Mouse (Mus musculus): ENCODE results near the gene Bpi.

Bpi gene

GRCm38 (mm10) chr2:158242170-158242896, 15.6 kb upstream of the Bpi start:
- no peak for DNase-seq (ENCODE audit: low read depth)

- no peak for DNase-seq (ENCODE audit: low read depth)
Measured at GRCm38 (mm10) chr2:158243129-158243870, 14.6 kb upstream of the Bpi start.

DNA sequence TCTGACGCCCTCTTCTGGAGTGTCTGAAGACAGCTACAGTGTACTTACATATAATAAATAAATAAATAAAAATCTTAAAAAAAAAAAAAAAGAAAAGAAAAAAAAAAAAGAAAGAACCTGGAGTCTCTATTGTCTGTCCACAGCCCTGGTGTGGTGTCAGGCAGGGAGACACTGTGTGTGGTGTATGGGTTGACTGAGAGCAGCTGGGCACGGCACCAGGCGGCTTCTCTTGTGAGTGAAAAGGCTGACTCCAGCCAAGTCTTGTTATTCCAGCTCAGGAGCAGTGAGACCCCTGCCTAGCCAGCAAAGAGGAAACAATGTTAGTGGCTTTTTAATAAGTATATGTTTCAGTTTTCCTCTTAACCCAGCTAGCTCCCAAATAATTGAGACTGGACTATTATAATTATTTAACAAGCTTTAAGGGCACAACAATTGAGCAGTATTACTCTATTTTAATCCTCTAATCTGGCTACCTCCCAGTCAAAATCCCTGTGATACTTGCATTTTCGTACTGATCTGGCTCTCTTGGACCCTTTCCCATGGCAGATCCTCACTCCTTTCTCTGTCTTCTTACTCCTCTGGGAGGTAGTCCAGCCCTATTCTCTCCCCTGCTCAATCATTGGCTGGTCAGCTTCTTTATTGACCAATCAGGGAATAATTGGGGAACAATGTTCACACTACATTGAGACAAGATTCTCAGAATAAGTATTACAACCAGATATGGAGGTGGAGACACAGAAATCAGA, 12.6 kb upstream of the Bpi start:
- no peak for DNase-seq (ENCODE audit: low read depth)

- DNase-seq (ENCODE audit: low read depth) = no peak
Measured at GRCm38 (mm10) chr2:158247852-158248251, 10.0 kb upstream of the Bpi start.

- DNase-seq (ENCODE audit: low read depth) = peak; percentile 31
Measured at GRCm38 (mm10) chr2:158248318-158248717, 9.6 kb upstream of the Bpi start.

DNA sequence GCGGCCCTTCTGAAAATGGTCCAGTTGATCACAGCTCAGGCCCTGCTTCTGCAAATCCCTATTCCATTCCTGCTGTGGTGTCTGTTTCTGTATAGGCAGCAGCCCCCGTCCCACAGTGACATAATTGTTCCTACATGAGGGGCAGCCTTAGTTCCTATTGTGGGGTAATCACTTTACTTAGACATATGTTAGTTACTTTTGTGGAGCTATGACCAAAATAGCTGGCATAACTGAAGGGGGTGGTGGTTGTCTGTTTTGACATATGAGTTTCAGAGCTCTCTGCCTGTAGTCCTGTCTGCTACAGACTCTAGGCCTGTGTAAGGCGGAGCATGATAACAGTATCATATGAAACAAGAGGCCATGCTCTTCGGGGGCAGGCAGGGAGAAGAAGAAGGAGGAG, 7.3 kb upstream of the Bpi start:
- DNase-seq (ENCODE audit: low read depth) = no peak

DNA sequence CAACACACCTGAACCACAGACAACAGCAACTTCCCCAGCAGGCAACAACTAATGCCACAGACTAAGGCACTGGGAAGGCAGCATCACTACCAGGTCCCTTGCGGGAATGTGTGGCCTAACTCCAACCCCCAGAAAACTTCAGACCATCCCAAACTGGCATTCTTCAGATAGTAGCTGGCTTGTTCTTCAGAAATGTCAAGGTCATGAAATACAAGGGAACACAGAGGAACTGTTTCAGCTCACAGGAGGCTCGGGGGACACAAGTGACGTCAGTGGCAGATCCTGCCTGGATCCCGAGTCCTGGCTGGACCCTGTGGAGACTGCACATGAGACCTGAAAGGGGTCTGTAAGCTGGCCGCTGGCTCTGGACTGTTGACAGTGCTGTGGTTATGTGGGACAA, 4.1 kb upstream of the Bpi start:
- no peak for DNase-seq (ENCODE audit: low read depth)

DNA sequence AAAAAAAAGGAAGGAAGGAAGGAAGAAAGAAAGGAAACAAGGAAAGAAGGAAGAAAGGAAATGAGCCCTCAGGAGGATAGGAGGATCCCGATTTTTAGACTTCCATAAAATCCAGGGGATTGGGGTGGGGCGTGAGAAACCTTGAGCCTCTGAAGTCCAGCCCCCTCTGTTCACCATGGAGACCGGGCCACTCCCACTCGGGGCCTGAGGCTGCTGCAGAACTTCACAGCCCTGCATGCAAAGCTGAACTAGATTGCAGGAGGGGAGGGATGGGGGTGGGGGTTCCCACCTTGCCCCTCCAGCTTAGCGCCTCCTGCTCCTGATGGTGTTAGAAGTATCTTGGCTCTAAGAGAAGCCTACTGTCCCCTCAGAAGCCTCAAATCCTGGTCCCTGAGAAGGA, 1.0 kb upstream of the Bpi start:
- DNase-seq (ENCODE audit: low read depth) = no peak

DNA sequence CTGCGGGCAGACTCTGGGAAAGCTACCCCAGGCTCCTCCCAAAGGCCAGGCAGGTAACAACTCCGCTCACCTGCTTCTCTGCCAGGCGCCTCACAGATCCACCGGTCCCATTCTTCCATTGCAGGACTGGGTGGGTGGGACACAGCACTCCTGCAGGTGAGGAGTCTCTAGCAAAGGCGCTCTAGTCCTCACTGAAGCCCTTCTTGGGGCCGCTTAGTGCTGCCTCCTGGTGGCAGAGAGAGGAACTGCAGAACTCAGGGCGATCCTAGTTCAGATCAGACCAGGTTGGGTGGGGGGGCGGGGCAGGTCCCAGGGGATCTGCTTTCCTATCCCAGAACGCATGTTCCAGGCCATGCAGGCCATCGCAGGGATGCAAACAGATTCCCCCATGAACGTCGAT, 887 bp downstream of the Bpi start:
- DNase-seq (ENCODE audit: low read depth) = peak; percentile 61

DNA sequence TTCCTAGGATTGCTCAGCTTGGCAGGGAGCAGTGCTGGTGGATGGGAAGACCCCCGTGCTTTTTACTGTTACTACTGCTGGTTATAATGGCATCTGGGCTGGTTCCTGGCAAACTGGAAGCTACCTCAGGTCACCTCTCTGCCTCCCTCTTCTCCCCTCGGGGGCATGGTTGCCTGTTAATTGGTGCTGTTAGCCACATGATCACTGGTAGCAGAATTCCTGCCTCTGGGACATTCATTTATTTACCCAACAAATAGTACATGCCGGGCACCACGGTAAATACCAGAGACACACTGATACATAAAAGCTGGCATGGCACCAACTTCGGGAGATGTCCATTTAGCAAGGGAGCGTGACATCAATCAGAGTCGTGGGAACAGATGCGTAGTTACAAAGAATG, 1.6 kb downstream of the Bpi start:
- DNase-seq (ENCODE audit: low read depth) = no peak

GRCm38 (mm10) chr2:158264877-158265276, 7.0 kb downstream of the Bpi start:
- no peak for DNase-seq (ENCODE audit: low read depth)

DNA sequence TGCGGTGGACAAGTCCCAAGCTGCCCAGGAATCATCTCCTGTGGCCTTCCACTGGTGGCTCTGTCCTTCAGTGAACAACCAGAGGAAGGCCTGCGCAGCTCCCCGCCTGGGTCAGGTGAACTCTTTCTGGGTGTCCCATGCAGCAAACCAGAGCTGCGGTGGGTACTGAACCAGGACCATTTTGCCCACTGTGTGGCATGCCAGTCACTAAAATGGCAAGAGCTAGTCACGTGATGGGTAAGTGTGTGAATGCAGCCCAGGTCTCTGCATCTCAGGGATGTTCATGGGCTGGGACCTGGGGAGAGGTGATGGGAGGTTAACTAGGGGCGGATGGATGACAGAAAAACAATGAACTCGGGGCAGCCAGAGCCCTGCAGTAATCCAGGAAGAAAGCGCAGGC, 12.1 kb downstream of the Bpi start:
- DNase-seq (ENCODE audit: low read depth) = no peak

- no peak for DNase-seq (ENCODE audit: low read depth)
Measured at GRCm38 (mm10) chr2:158273646-158274045, 15.8 kb downstream of the Bpi start.

GRCm38 (mm10) chr2:158275349-158275748, 17.5 kb downstream of the Bpi start:
- DNase-seq (ENCODE audit: low read depth) = peak; percentile 42

- no peak for DNase-seq (ENCODE audit: low read depth)
Measured at GRCm38 (mm10) chr2:158275811-158276210, 17.9 kb downstream of the Bpi start.

- DNase-seq (ENCODE audit: low read depth) = no peak
Measured at GRCm38 (mm10) chr2:158276451-158276850, 18.6 kb downstream of the Bpi start.

DNA sequence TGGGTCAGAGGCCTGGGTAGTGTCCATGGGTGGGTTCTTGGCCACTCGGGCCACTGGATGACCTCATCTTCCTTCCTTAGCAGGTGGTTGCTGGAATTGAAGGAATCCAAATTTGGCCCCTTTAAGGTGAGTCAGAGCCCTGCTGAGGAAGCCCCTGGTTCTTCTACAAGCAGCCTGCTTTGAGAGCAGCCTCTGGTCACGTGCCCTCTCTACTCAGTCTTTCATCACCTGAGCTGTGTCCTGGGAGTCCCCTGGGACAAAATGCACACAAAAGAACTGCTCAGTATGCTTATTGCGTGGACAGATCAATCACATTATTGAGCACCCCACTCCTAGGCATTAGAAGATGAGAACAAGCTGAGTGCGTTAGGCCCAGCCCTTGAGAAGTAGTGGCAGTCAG, 19.0 kb downstream of the Bpi start:
- no peak for DNase-seq (ENCODE audit: low read depth)

DNA sequence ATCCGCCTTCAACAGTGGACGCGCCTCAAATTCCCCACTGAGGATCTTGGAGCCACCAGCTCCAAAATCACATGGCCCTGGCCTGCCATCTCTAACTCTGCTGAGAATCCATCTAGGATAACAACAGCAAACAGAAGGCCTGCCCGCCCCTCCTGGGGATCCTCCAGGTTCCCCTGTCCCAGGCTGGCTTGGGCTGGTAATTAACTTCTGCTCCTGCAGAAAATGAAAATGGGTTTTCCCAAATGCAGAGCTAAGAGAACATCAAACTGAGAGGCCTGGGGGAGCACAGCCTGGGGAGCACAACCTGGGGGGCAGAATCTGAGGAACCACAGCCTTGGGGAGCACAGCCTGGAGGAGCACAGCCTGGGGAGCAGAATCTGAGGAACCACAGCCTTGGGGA, 21.8 kb downstream of the Bpi start:
- no peak for DNase-seq (ENCODE audit: low read depth)

GRCm38 (mm10) chr2:158281497-158282205, 23.8 kb downstream of the Bpi start:
- peak; percentile 45 for DNase-seq (ENCODE audit: low read depth)

DNA sequence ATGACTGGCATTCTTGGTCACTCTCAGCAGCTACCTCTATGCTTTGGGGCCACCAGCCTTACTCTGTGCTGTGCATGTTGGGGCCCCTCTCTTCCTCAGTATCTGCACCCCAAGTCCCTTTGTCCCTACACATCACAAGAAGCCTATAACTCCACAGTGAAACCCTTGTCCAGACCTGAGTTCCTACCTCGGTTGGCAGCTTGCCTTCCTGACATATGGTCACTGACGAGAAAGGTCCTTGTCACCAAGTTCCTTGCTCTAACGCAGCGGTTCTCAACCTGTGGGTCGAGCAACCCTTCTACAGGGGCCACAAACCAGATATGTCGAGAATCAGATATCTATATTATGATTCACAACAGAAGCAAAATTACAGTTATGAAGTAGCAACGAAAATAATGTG, 25.2 kb downstream of the Bpi start:
- no peak for DNase-seq (ENCODE audit: low read depth)

DNA sequence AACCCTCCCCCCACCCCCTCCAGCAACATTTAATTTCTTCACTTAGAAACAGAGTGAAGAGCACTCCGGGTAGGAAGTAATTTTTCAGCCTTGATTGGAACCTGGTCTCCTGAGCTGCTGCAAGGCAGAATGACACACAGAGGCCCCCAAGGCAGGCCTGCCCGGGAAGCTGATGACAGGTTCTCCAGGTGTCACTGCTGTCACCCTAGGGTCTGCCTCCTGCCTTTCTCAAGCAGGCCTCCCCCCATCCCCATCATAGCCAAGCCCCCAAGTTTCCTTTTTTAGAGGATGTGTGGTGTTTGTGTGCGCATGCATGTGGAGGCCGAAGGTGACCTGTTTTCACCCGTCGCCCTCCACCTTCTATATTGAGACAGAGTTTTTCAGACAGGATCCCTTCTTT, 25.9 kb downstream of the Bpi start:
- DNase-seq (ENCODE audit: low read depth) = no peak

GRCm38 (mm10) chr2:158284571-158284970, 26.7 kb downstream of the Bpi start:
- peak; percentile 67 for DNase-seq (ENCODE audit: low read depth)

All from 416B (cell line).